Mouse (Mus musculus) cerebellum, postnatal 36 days (tissue): ENCODE measurements around the gene Tyro3.

ENCODE experiments used
- DNase-seq, 2 experiments: peaks; one replicate each; pipeline ENCODE4 v3.0.0; 2021 to 2022; ENCODE audit warnings: mixed read lengths in 2 of 2

Gene Tyro3

DNA sequence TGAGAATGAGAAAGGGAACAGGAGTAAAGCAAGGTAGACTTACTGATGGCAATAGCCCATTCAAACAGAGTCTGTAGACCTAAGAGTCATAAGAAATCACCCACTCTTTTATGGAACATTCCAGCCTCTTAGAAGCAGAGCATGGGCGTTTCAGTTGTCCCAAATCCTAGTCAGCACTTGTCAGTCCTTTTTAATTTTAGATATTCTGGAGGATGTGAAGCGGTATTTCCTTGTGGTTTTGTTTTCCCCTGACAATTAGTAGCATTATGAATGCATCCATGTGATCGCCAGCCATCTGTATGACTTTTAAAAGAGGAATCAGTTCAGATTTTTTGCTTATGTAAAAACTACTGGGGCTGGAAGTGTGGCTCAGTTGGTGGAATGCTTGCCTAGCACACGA lies 67.0 kb downstream of the Tyro3 start:
- DNase-seq, result no peak
